Comparison of ENCODE assay signal across 23 mouse cellular contexts in the genomic region with DNA sequence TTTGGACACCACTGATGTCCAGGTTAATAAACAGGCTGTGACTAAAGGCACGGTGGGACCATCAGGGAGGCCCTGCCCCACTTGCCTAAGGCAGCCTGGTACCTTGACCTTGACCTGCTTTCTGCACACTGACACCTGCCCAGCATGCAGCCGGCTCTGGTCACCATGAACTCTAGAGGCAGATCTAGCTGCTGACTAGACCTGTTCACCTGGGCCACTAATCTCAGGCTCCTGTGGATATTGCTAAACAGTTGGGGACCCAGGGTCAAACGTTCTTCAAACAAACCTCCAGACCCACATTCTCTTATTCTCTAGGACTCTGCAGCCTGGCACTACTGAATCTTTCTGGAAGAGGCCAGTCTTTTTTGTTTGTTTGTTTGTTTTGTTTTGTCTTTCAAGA. TPM values are rescaled to one million over a fixed set of nuclear protein-coding genes. Genes with fewer than 3 reads are reported as not detected.
DNase-seq lines count a peak whose midpoint lies in the region; ATAC-seq and TF ChIP-seq lines count a peak whose summit lies in the region.
"Had no signal": no experiment of that assay in that cellular context is flagged by ENCODE, and none has a peak within 500 bp of the region (broad histone marks: within the 10 kb centered on the region; RNA-seq: fewer than 3 reads in every experiment).

No protein-coding gene starts in this region.

- H3K4me3 ChIP-seq in liver, adult 2 months (ENCODE audit: insufficient read depth, low read depth, low read length) = no peak overlapping the region
- no peak overlapping the region for H3K4me3 ChIP-seq in intestine, postnatal 0 days (ENCODE audit: low read depth, low read length)
- H3K4me3 ChIP-seq in liver, embryonic 14.5 days (ENCODE audit: insufficient read depth in 1 of 2, low read depth in 2 of 2, low read length in 2 of 2) = no peak overlapping the region
- H3K4me3 ChIP-seq in macrophage (ENCODE audit: inconsistent target) = peak overlapping the region; percentile 70; the same call in 1 of the 2 replicates
- H3K4me3 ChIP-seq: embryonic facial prominence, embryonic 13.5 days; forebrain, embryonic 12.5 days; heart, embryonic 10.5 days; hindbrain, embryonic 12.5 days had no signal

- no peak overlapping the region for H3K27ac ChIP-seq in liver, adult 2 months (replicated peaks; ENCODE audit: insufficient read depth, low read depth, low read length)
- peak overlapping the region; percentile 96 for H3K27ac ChIP-seq in intestine, postnatal 0 days (ENCODE audit: low read depth, low read length)
- H3K27ac ChIP-seq in liver, embryonic 14.5 days = no peak overlapping the region
- H3K27ac ChIP-seq in macrophage = peak overlapping the region; percentile 75
- H3K27ac ChIP-seq: embryonic facial prominence, embryonic 13.5 days; forebrain, embryonic 12.5 days; heart, embryonic 10.5 days; hindbrain, embryonic 12.5 days had no signal

- no peak for ATAC-seq in intestine, postnatal 0 days
- 0 out of 2 replicates have a peak, but pooled peaks have one; percentile 13 for ATAC-seq in liver, embryonic 14.5 days (ENCODE audit: insufficient read depth)
- ATAC-seq: forebrain, embryonic 16.5 days; Patski had no signal

- TF ChIP-seq EP300 in liver, embryonic 14.5 days (IDR thresholded peaks at IDR 0.05; ENCODE audit: low read depth) = no peak

- 16% methylated on average over 3 of the region's 3 CpGs for WGBS in liver, adult 2 months
- WGBS in intestine, postnatal 0 days = 38% methylated on average over 3 of the region's 3 CpGs
- WGBS in liver, embryonic 14.5 days (ENCODE audit: insufficient replicate concordance) = 66% methylated on average over 3 of the region's 3 CpGs
- 70% methylated on average over 3 of the region's 3 CpGs for WGBS in macrophage (ENCODE audit: missing documents)

- intact Hi-C loops in gastrocnemius, postnatal 14 days (cut with DNase I; ENCODE audit: low total_unique reads) = no loop called here

- H3K79me2 ChIP-seq in liver, adult 2 months (ENCODE audit: control insufficient read depth, insufficient read depth, low read length) = 0 out of 2 replicates have a peak, but pooled peaks cover 3% of the 10 kb centered on the region
- H3K79me2 ChIP-seq in macrophage (ENCODE audit: inconsistent target) = peaks cover 33% of the 10 kb centered on the region

- no peak for TF ChIP-seq POLR2A in liver, adult 2 months (IDR thresholded peaks at IDR 0.05; ENCODE audit: extremely low read depth, insufficient read depth, low read length)

- no peak for TF ChIP-seq CTCF in liver, adult 2 months (IDR thresholded peaks at IDR 0.05; ENCODE audit: low read depth, low read length)
- no peak for TF ChIP-seq CTCF in intestine, postnatal 0 days (IDR thresholded peaks at IDR 0.05; ENCODE audit: low read depth)
- no peak for TF ChIP-seq CTCF in liver, embryonic 14.5 days (IDR thresholded peaks at IDR 0.05; ENCODE audit: low read depth)

- H3K9ac ChIP-seq in liver, adult 2 months (ENCODE audit: low read depth, low read length) = no peak overlapping the region
- H3K9ac ChIP-seq in intestine, postnatal 0 days (ENCODE audit: low read depth, low read length) = no peak overlapping the region
- no peak overlapping the region for H3K9ac ChIP-seq in liver, embryonic 14.5 days (replicated peaks)
- H3K9ac ChIP-seq: forebrain, embryonic 12.5 days; hindbrain, embryonic 12.5 days had no signal

- H3K4me1 ChIP-seq in liver, adult 2 months (ENCODE audit: control insufficient read depth, insufficient read depth, low read length) = peaks cover 14% of the 10 kb centered on the region; the same call in 1 of the 2 replicates
- peaks cover 14% of the 10 kb centered on the region for H3K4me1 ChIP-seq in intestine, postnatal 0 days (replicated peaks; ENCODE audit: control insufficient read depth, insufficient read depth, low read length)
- H3K4me1 ChIP-seq in liver, embryonic 14.5 days (replicated peaks; ENCODE audit: control insufficient read depth in 2 of 2, insufficient read depth in 2 of 2, low read length in 1 of 2) = peaks cover 8% of the 10 kb centered on the region in 2 experiments

- H3K27me3 ChIP-seq in liver, adult 2 months (ENCODE audit: control insufficient read depth, insufficient read depth, low read length) = no peaks in the 10 kb centered on the region
- no peaks in the 10 kb centered on the region for H3K27me3 ChIP-seq in intestine, postnatal 0 days (replicated peaks; ENCODE audit: control insufficient read depth, insufficient read depth, low read length)
- no peaks in the 10 kb centered on the region for H3K27me3 ChIP-seq in liver, embryonic 14.5 days (ENCODE audit: control insufficient read depth, insufficient read depth, low read length)
- H3K27me3 ChIP-seq: CH12.LX; embryonic facial prominence, embryonic 13.5 days; forebrain, embryonic 12.5 days; hindbrain, embryonic 12.5 days; Patski had no signal

- peak; percentile 68 for DNase-seq in liver, adult 2 months (ENCODE audit: extremely low read depth, low read depth, low spot score)
- DNase-seq in liver = no peak
- DNase-seq in liver, embryonic 14.5 days (ENCODE audit: low read depth in 3 of 3, low spot score in 3 of 3) = no peak
- DNase-seq in gastrocnemius, postnatal 14 days = no peak
- DNase-seq in adrenal gland, postnatal 36 days = no peak
- DNase-seq: adrenal gland, postnatal 14 days; cerebellum, adult 18-20 months; cerebellum, adult 9-11 months; cerebellum, postnatal 36 days; gastrocnemius, postnatal 25 days; heart, adult 11 months; heart, postnatal 10 days; heart, postnatal 4 days had no signal

- H3K4me2 ChIP-seq in intestine, postnatal 0 days (replicated peaks; ENCODE audit: low read depth) = peak overlapping the region; percentile 97
- H3K4me2 ChIP-seq in liver, embryonic 14.5 days (ENCODE audit: low read depth) = no peak overlapping the region
- H3K4me2 ChIP-seq: embryonic facial prominence, embryonic 13.5 days; forebrain, embryonic 12.5 days; hindbrain, embryonic 12.5 days had no signal

- H3K36me3 ChIP-seq in liver, adult 2 months (ENCODE audit: control insufficient read depth, insufficient read depth, low read length) = no peaks in the 10 kb centered on the region
- peaks cover 34% of the 10 kb centered on the region for H3K36me3 ChIP-seq in intestine, postnatal 0 days (ENCODE audit: control insufficient read depth, insufficient read depth)
- H3K36me3 ChIP-seq in liver, embryonic 14.5 days (replicated peaks; ENCODE audit: control insufficient read depth, insufficient read depth, low read depth) = no peaks in the 10 kb centered on the region
- peaks cover 38% of the 10 kb centered on the region for H3K36me3 ChIP-seq in macrophage (ENCODE audit: inconsistent target)

- no peaks in the 10 kb centered on the region for H3K9me3 ChIP-seq in intestine, postnatal 0 days (ENCODE audit: control insufficient read depth)
- no peaks in the 10 kb centered on the region for H3K9me3 ChIP-seq in liver, embryonic 14.5 days (ENCODE audit: control insufficient read depth, low read length)
- H3K9me3 ChIP-seq: embryonic facial prominence, embryonic 13.5 days; forebrain, embryonic 12.5 days; heart, embryonic 10.5 days; hindbrain, embryonic 12.5 days had no signal

RNA-seq across cellular contexts. Expression of a gene that starts 2.6 kb away (rescaled TPM):
- total RNA-seq in liver, adult 2 months (2014; rRNA removed) = 13.5 and 17.2 TPM in 2 replicates
- 42.4 and 52.1 TPM in 2 replicates for polyA plus RNA-seq in liver, adult 2 months (2012; rRNA removed)
- 199 and 209 TPM in 2 replicates for polyA plus RNA-seq in intestine, postnatal 0 days (2015; fragmentation: Nextera tagmentation; extraction: Ambion mirVana)
- polyA plus RNA-seq in liver, embryonic 14.5 days (2012; rRNA removed) = 20.4 and 28.3 TPM in 2 replicates
- 27.3 and 31.3 TPM in 2 replicates for polyA plus RNA-seq in liver, embryonic 14.5 days (2014; fragmentation: Nextera tagmentation; extraction: Ambion mirVana)
- 10 to 100 TPM in 15 of 26 experiments, 1 to 10 TPM in 11; 2.0 to 34.1 (median 12.3) TPM for total RNA-seq in macrophage (2018; cell fraction: chromatin; rRNA removed)
- total RNA-seq in macrophage (2018; cell fraction: cytosol; rRNA removed) = 10 to 100 TPM; 28.8 to 52.4 (median 40.9) TPM
- total RNA-seq in macrophage (2018; cell fraction: nucleus; rRNA removed) = 10 to 100 TPM in 24 of 26 experiments, 1 to 10 TPM in 2; 4.9 to 57.3 (median 27.0) TPM
- polyA plus RNA-seq in macrophage (2018) = 29.3 to 58.1 TPM (median 53.2 TPM) in 3 replicates
- total RNA-seq in gastrocnemius, postnatal 14 days (2021) = 10 to 100 TPM; 16.4 to 16.8 TPM
- total RNA-seq in adrenal gland, postnatal 36 days (2021) = 10 to 100 TPM; 44.4 to 59.5 TPM

RNA-seq across cellular contexts. Expression of a gene that starts 41.2 kb away (rescaled TPM):
- 5.2 and 7.0 TPM in 2 replicates for total RNA-seq in liver, adult 2 months (2014; rRNA removed)
- 10.9 and 17.5 TPM in 2 replicates for polyA plus RNA-seq in liver, adult 2 months (2012; rRNA removed)
- polyA plus RNA-seq in intestine, postnatal 0 days (2015; fragmentation: Nextera tagmentation; extraction: Ambion mirVana) = 62.2 and 63.6 TPM in 2 replicates
- polyA plus RNA-seq in liver, embryonic 14.5 days (2012; rRNA removed) = 10.2 and 10.3 TPM in 2 replicates
- polyA plus RNA-seq in liver, embryonic 14.5 days (2014; fragmentation: Nextera tagmentation; extraction: Ambion mirVana) = 12.4 and 13.1 TPM in 2 replicates
- 100 to 1,000 TPM in 1 of 26 experiments, 10 to 100 TPM in 22, 1 to 10 TPM in 3; 7.7 to 100 (median 40.4) TPM for total RNA-seq in macrophage (2018; cell fraction: chromatin; rRNA removed)
- total RNA-seq in macrophage (2018; cell fraction: cytosol; rRNA removed) = 10 to 100 TPM; 15.4 to 40.7 (median 27.7) TPM
- 10 to 100 TPM; 11.9 to 74.8 (median 32.5) TPM for total RNA-seq in macrophage (2018; cell fraction: nucleus; rRNA removed)
- polyA plus RNA-seq in macrophage (2018) = 29.3 to 43.5 TPM (median 39.1 TPM) in 3 replicates
- total RNA-seq in gastrocnemius, postnatal 14 days (2021) = 10 to 100 TPM; 16.7 to 19.6 TPM
- 10 to 100 TPM; 25.8 to 27.9 TPM for total RNA-seq in adrenal gland, postnatal 36 days (2021)

RNA-seq across cellular contexts. Expression of a gene that starts 50.4 kb away (rescaled TPM):
- under 0.01 TPM in 1 of 2 replicates, not detected in the other for total RNA-seq in liver, adult 2 months (2014; rRNA removed)
- not detected in 2 replicates for polyA plus RNA-seq in liver, adult 2 months (2012; rRNA removed)
- 0.25 and 0.41 TPM in 2 replicates for polyA plus RNA-seq in intestine, postnatal 0 days (2015; fragmentation: Nextera tagmentation; extraction: Ambion mirVana)
- polyA plus RNA-seq in liver, embryonic 14.5 days (2012; rRNA removed) = 0.02 TPM in 2 replicates
- not detected in 2 replicates for polyA plus RNA-seq in liver, embryonic 14.5 days (2014; fragmentation: Nextera tagmentation; extraction: Ambion mirVana)
- total RNA-seq in macrophage (2018; cell fraction: chromatin; rRNA removed) = not detected
- total RNA-seq in macrophage (2018; cell fraction: cytosol; rRNA removed) = under 1 TPM in 6 of 26 experiments, not detected in 20; 0.06 to 0.14 (median 0.07) TPM
- total RNA-seq in macrophage (2018; cell fraction: nucleus; rRNA removed) = under 1 TPM in 3 of 26 experiments, not detected in 23; 0.15 to 0.59 (median 0.20) TPM
- not detected in 3 replicates for polyA plus RNA-seq in macrophage (2018)
- total RNA-seq in gastrocnemius, postnatal 14 days (2021) = under 1 TPM; 0.13 to 0.18 TPM
- 1 to 10 TPM in 1 of 2 experiments, under 1 TPM in 1; 0.79 to 1.9 TPM for total RNA-seq in adrenal gland, postnatal 36 days (2021)
- polyA plus RNA-seq: activated CD4-positive, CD25-positive, alpha-beta regulatory T cell, adult 4 months; Patski had no signal

Comparison
In these comparisons a context has a peak if more than half of its experiments do, and no peak if none do; other contexts are left out.
1. H3K27ac ChIP-seq: peak in intestine, postnatal 0 days (single experiment) and macrophage (single experiment); none in liver, adult 2 months (single experiment) and liver, embryonic 14.5 days (single experiment).